Mouse (Mus musculus) C2C12 (cell line): ENCODE data around the gene Utrn.

Experiments
- CEBPB ChIP-seq: IDR thresholded peaks from one replicate; pipeline ENCODE4 v1.6.1; 2011; ENCODE audit warnings: low read depth, mild to moderate bottlenecking, control low read depth, moderate library complexity
- CTCF ChIP-seq: IDR thresholded peaks from one replicate; pipeline ENCODE4 v1.5.1; 2011; ENCODE audit not compliant: control insufficient read depth, insufficient read depth, insufficient read length
- FOSL1 ChIP-seq: IDR thresholded peaks from one replicate; pipeline ENCODE4 v1.8.0; 2011; ENCODE audit warnings: mild to moderate bottlenecking, low read length; ENCODE audit not compliant: poor library complexity, insufficient read depth, severe bottlenecking
- MAX ChIP-seq: IDR thresholded peaks from one replicate; pipeline ENCODE4 v1.6.1; 2011; ENCODE audit warnings: mild to moderate bottlenecking, control low read depth
- MYOD1 ChIP-seq: IDR thresholded peaks from one replicate; pipeline ENCODE4 v1.6.1; 2011; ENCODE audit warnings: low read depth; ENCODE audit not compliant: control insufficient read depth, insufficient read length
- MYOG ChIP-seq: IDR thresholded peaks from one replicate; pipeline ENCODE4 v1.6.1; 2011; ENCODE audit not compliant: control insufficient read depth, insufficient read length; ENCODE audit errors: extremely low read depth
- USF1 ChIP-seq: IDR thresholded peaks from one replicate; pipeline ENCODE4 v1.6.1; 2011; ENCODE audit warnings: low read depth, mild to moderate bottlenecking, control low read depth, moderate library complexity

- no peak for TF ChIP-seq MYOG
- no peak for TF ChIP-seq CTCF
- TF ChIP-seq MYOD1: no peak
- no peak for TF ChIP-seq MAX
- TF ChIP-seq CEBPB: no peak
- TF ChIP-seq FOSL1: no peak
- no peak for TF ChIP-seq USF1
Measured at GRCm38 (mm10) chr10:12915826-12916225, 46.7 kb upstream of the Utrn start.
